Mouse (Mus musculus): ENCODE measurements around the gene Lhx9.
A peak's percentile ranks its signal among the peaks of the same experiment; 100 is the strongest.

The Lhx9 gene

GRCm38 (mm10) chr1:138848511-138849109 lies at the start of gene Lhx9:
Gene Lhx9 (minus strand): TSS chr1:138848577.
- DNase-seq (ENCODE audit: low spot score): peak; percentile 48

DNA sequence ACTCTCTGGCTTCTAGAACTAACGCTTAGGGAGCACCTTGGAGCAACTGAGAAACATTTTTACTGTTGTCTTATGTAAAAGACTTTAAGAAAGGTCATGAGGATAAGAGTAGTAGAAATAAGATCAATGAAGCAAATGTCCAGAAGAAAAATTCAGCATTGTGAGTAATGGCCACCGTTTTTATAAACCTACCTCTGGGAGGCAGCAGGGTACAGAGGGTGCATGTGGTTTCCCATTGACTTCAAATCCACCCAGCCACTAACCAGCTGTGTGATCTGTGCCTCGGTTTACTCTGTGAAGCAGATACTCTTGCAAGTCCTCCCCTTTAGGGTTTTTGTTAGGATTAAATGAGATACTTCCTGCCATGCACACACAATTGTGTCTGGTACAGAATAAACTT lies 47.7 kb upstream of the Lhx9 start:
- no peak for DNase-seq (ENCODE audit: low spot score)

GRCm38 (mm10) chr1:138877470-138878254 lies 29.3 kb upstream of the Lhx9 start:
- no peak for DNase-seq (ENCODE audit: low spot score)

- no peak for DNase-seq (ENCODE audit: low spot score)
These were observed 28.1 kb upstream of the Lhx9 start for GRCm38 (mm10) chr1:138876371-138877045.

- peak; percentile 91 for DNase-seq (ENCODE audit: low spot score)
These were observed 7.9 kb upstream of the Lhx9 start, which contains the start of gene 2310009B15Rik for GRCm38 (mm10) chr1:138856101-138856950. Gene 2310009B15Rik (minus strand): TSS chr1:138856852.

DNA sequence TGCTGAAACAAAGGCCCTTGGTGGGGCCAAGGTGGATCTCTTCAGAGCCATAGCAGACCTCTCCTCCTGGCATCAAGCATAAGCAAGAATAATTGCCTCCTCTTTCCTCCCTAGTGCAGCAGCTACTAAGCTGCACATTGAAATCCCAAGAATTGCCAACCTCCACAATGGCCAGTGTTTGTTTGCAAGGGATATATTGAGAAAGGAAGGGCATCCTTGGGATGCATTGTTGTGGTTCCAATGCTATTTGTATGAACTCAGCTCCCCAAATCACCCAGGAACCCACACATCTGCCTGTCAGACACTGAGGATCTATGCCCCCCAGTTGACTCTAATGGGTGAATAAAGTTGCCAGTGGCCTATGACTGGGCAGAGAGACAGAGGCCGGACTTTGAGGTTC lies 2.4 kb upstream of the Lhx9 start:
- DNase-seq (ENCODE audit: low spot score): no peak

- DNase-seq (ENCODE audit: low spot score): no peak
These were observed 1.8 kb upstream of the Lhx9 start for GRCm38 (mm10) chr1:138850161-138850539.

GRCm38 (mm10) chr1:138849531-138850160 lies 1.3 kb upstream of the Lhx9 start:
- no peak for DNase-seq (ENCODE audit: low spot score)

- DNase-seq (ENCODE audit: low spot score): no peak
These were observed 351 bp downstream of the Lhx9 start for GRCm38 (mm10) chr1:138848026-138848425.

GRCm38 (mm10) chr1:138847146-138847545 lies 1.2 kb downstream of the Lhx9 start:
- no peak for DNase-seq (ENCODE audit: low spot score)

GRCm38 (mm10) chr1:138846581-138846980 lies 1.8 kb downstream of the Lhx9 start:
- DNase-seq (ENCODE audit: low spot score): no peak

GRCm38 (mm10) chr1:138846131-138846530 lies 2.2 kb downstream of the Lhx9 start:
- no peak for DNase-seq (ENCODE audit: low spot score)

GRCm38 (mm10) chr1:138845481-138845880 lies 2.9 kb downstream of the Lhx9 start:
- DNase-seq (ENCODE audit: low spot score): no peak

DNA sequence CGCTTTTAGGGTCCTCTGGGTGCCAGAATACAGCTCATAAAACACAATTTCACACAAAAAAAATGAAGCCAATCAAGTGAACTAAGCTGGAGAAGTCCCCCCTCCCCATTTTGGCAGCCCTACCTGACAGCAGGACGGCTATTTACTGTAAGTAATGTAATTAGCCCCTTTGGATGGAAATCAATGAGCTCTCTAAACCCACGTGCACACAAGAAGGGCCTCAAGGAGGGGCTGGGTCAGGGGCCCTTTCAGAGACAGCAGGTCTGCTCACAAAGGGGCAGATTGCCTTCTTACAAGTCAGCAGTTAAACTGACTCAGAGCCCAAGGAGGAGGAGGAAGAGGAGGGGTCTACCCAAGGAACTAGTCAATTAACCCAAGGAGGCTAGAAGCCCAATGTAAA lies 4.2 kb downstream of the Lhx9 start:
- DNase-seq (ENCODE audit: low spot score): no peak

- DNase-seq (ENCODE audit: low spot score): peak; percentile 21
These were observed 4.9 kb downstream of the Lhx9 start for GRCm38 (mm10) chr1:138843361-138844091.

DNA sequence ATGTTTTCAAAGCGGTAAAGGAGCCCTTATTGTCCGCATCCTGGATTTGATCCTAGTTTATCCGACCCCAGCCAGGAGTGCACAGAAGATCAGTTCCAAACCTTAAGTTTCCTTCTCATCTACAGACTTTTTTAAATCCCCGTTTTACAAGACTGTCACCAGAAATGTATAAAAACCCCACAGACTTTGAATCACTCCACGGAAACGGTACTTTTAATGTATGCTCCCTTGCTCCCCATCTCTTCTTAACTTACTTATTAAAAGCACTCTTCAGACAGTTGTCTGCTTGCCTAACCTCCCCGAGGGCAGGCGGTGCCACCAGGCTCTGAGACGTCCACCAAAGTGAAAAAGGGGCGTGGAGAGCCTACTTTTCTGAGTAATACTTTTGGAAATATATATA lies 5.6 kb downstream of the Lhx9 start:
- DNase-seq (ENCODE audit: low spot score): no peak

- DNase-seq (ENCODE audit: low spot score): no peak
These were observed 6.1 kb downstream of the Lhx9 start for GRCm38 (mm10) chr1:138842315-138842714.

GRCm38 (mm10) chr1:138841306-138842095 lies 6.9 kb downstream of the Lhx9 start:
- DNase-seq (ENCODE audit: low spot score): peak; percentile 50

DNA sequence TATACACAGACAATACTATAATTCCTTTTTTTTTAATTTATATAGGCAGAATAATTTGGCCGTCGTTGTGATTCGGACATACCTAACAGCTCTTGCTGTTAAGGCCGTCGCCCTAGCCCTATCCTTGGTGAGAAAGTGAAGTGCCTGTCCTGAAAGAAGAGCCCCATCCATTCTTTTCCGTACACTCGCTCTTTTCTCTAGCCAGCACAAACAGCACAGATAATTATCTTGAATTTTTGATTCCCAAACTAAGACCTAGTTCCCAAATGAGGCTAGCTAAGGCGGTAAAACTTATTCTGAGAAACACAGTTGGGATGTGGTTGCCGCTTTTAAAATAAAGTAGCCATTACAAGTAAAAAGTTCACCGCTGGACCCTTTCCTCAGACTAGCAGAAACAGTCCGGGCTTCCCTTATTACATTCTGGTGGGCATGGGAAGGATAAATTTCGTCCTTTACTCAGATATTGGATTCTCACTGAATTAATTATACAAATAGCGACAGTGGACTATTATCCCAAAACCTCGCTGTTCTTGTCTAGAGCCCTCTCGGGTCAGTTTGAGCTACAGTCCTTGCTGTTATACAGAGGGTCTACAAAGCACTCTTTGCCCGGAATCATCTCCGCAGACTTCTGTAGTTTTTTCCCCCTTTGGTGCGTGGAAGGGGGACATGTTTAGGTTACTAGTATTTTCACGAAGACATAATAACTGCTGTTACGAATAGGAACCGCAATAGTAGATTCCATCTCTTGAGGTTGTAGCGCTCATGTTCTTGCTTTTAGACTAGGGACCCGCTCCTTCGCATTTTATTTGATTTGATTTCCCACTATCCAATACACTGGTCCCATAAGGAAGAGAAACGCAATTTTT lies 7.7 kb downstream of the Lhx9 start:
- no peak for DNase-seq (ENCODE audit: low spot score)

Data from yolk sac, embryonic 10.5 days (tissue).